Mouse (Mus musculus): ENCODE data around the gene Dpysl4. TPM values are rescaled to one million over a fixed set of nuclear protein-coding genes. Genes with fewer than 3 reads are reported as not detected.

The Dpysl4 gene
- polyA plus RNA-seq, 1 experiment: 0.71 TPM

DNA sequence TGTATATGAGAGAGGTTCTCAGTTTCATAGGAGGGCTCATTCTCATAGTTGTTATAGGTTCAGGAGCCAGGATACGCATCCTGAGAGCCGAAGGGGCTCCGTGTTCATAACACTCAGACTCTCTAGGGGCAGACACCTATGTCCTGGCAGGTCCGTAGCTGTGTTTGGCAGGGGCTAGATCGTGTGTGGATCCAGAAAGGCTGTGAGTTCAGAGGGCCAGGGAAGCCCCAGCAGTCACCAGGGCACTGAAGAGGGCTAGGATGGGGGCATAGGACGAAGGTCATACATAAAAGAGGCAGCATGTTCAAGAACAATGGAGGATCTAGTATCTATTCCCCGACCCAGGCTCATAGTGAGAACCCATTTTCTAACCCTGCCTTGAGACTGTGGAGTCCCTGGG lies 9.5 kb downstream of the Dpysl4 start:
- 82% methylated on average over 7 of the region's 7 CpGs for WGBS
- no peaks in the 10 kb centered on the region for H3K4me1 ChIP-seq (ENCODE audit: control insufficient read depth, insufficient read depth, insufficient read length)
- no peak for TF ChIP-seq CTCF (IDR thresholded peaks at IDR 0.05; ENCODE audit: extremely low read depth, insufficient read depth, insufficient read length, insufficient replicate concordance)
- TF ChIP-seq POLR2A (IDR thresholded peaks at IDR 0.05; ENCODE audit: low read depth, low read length): no peak

DNA sequence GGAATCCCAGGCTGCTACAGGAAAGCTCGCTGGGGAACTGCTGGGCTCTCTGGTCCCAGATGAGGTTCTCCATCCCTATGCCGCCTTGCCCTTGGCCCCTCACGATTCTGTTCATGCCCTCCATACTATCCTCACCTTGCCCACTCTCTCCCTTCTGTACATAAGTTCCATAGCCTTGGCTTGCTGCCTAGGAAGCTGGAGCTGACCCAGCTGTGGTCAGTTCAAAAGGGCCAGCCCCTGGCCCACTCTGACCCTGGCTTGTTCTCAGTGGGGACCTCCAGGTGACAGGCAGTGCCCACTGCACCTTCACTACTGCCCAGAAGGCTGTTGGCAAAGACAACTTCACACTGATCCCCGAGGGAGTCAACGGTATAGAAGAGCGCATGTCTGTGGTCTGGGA lies 10.6 kb downstream of the Dpysl4 start:
- 76% methylated on average over 6 of the region's 6 CpGs for WGBS
- Histone ChIP-seq H3K36me3 (ENCODE audit: control insufficient read depth, insufficient read depth, low read length) (no peaks in the 10 kb centered on the region), H3K27me3 (ENCODE audit: control insufficient read depth, insufficient read depth, low read length) (no peaks in the 10 kb centered on the region), H3K4me1 (ENCODE audit: control insufficient read depth, insufficient read depth, insufficient read length) (no peaks in the 10 kb centered on the region), H3K4me3 (ENCODE audit: extremely low read depth, insufficient read depth, insufficient read length) (no peak overlapping the region), H3K27ac (ENCODE audit: insufficient read depth, low read length) (no peak overlapping the region)
- TF ChIP-seq CTCF (IDR thresholded peaks at IDR 0.05; ENCODE audit: extremely low read depth, insufficient read depth, insufficient read length, insufficient replicate concordance) (no peak), POLR2A (IDR thresholded peaks at IDR 0.05; ENCODE audit: low read depth, low read length) (no peak)
- DNase-seq (ENCODE audit: low read depth in 1 of 2, low spot score in 2 of 2): no peak

More for the DNA sequence above, 9.5 kb downstream of the Dpysl4 start:
- no peak overlapping the region for H3K4me3 ChIP-seq (ENCODE audit: extremely low read depth, insufficient read depth, insufficient read length)
- H3K36me3 ChIP-seq (ENCODE audit: control insufficient read depth, insufficient read depth, low read length): no peaks in the 10 kb centered on the region
- no peak for DNase-seq (ENCODE audit: low read depth in 1 of 2, low spot score in 2 of 2)
- H3K27ac ChIP-seq (ENCODE audit: insufficient read depth, low read length): no peak overlapping the region
- no peaks in the 10 kb centered on the region for H3K27me3 ChIP-seq (ENCODE audit: control insufficient read depth, insufficient read depth, low read length)

DNA sequence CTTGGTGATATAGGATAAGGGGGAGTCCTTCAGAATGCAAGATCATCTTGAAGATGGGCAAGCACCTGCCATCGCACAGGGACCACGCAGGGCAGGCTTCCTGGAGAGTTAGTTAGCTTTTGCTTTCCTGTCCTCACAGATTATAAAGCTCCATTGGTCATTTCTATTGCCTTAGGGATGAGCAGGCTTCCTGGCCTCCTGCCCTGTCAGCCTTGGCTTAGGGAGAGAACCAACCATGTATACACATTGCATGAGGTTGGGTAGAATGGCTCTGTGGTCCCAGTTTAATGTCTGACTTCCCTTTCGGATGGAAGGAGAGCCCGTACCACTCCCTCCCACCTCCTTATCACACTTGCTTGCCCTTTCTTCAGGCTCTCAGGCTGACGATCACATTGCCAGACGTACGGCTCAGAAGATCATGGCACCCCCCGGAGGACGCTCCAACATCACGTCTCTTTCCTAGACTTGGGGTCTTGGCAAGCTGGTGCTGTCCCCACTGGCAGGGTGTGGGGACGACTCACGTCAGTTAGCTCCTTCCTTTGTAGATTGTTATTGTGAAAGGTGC lies 14.8 kb downstream of the Dpysl4 start:
- H3K27me3 ChIP-seq (ENCODE audit: control insufficient read depth, insufficient read depth, low read length): no peaks in the 10 kb centered on the region
- no peak overlapping the region for H3K4me3 ChIP-seq (ENCODE audit: extremely low read depth, insufficient read depth, insufficient read length)
- H3K27ac ChIP-seq (ENCODE audit: insufficient read depth, low read length): no peak overlapping the region
- no peak for DNase-seq (ENCODE audit: low read depth in 1 of 2, low spot score in 2 of 2)
- TF ChIP-seq CTCF (IDR thresholded peaks at IDR 0.05; ENCODE audit: extremely low read depth, insufficient read depth, insufficient read length, insufficient replicate concordance) (no peak), POLR2A (IDR thresholded peaks at IDR 0.05; ENCODE audit: low read depth, low read length) (no peak)
- 72% methylated on average over 12 of the region's 12 CpGs for WGBS
- H3K4me1 ChIP-seq (ENCODE audit: control insufficient read depth, insufficient read depth, insufficient read length): no peaks in the 10 kb centered on the region
- H3K36me3 ChIP-seq (ENCODE audit: control insufficient read depth, insufficient read depth, low read length): no peaks in the 10 kb centered on the region

DNA sequence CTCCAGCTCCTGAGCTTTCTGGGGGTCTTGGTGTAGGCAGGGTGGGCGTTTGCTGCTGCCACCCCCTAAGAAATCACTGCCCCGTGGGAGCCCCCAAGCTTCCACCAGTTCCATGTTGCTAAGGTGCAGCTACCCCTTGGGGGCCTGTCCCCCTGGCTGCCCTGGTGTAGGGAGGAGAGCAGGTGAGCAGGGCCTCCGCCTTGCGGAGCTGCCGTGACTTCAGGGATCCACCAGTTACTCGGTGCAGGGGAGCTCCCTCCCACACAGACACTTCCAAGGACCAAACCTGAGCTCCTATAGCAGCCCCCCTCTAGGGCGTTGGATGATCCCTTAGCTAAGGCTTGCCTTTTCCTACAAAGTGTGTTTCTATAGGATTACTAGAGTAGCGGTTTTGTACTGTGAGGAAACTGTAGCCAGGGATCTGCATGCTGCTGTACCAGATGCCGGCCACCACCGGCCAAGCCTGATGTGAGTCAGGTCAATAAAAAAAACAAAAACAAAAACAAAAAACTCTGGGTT lies 15.5 kb downstream of the Dpysl4 start:
- no peak for TF ChIP-seq POLR2A (IDR thresholded peaks at IDR 0.05; ENCODE audit: low read depth, low read length)
- TF ChIP-seq CTCF (IDR thresholded peaks at IDR 0.05; ENCODE audit: extremely low read depth, insufficient read depth, insufficient read length, insufficient replicate concordance): no peak
- H3K36me3 ChIP-seq (ENCODE audit: control insufficient read depth, insufficient read depth, low read length): no peaks in the 10 kb centered on the region
- WGBS: 74% methylated on average over 10 of the region's 10 CpGs
- no peaks in the 10 kb centered on the region for H3K27me3 ChIP-seq (ENCODE audit: control insufficient read depth, insufficient read depth, low read length)
- no peak overlapping the region for H3K27ac ChIP-seq (ENCODE audit: insufficient read depth, low read length)
- no peak for DNase-seq (ENCODE audit: low read depth in 1 of 2, low spot score in 2 of 2)
- H3K4me1 ChIP-seq (ENCODE audit: control insufficient read depth, insufficient read depth, insufficient read length): no peaks in the 10 kb centered on the region
- H3K4me3 ChIP-seq (ENCODE audit: extremely low read depth, insufficient read depth, insufficient read length): no peak overlapping the region

DNA sequence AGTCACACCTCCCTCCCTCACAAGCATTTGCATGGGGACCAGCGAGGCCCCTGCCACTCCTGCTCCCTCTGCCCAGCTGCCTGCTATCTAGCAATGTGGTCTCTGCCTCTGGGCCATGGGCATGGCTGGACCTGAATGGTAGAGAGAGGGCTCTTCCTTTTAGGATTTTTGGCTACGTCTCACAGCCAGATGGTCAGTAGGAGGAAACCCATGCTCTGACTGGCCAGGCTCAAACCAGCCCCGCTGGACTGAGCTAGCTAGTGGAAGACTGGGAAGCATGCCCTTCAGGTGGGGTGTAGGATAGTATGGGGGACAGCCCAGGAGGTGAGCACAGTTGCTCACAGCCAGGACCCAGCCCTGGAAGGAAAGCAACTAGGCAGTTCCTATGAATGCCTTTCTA lies 16.0 kb downstream of the Dpysl4 start:
- DNase-seq (ENCODE audit: low read depth in 1 of 2, low spot score in 2 of 2): no peak
- no peaks in the 10 kb centered on the region for H3K36me3 ChIP-seq (ENCODE audit: control insufficient read depth, insufficient read depth, low read length)
- WGBS: 79% methylated on average over 3 of the region's 3 CpGs
- no peak for TF ChIP-seq CTCF (IDR thresholded peaks at IDR 0.05; ENCODE audit: extremely low read depth, insufficient read depth, insufficient read length, insufficient replicate concordance)
- TF ChIP-seq POLR2A (IDR thresholded peaks at IDR 0.05; ENCODE audit: low read depth, low read length): no peak
- no peaks in the 10 kb centered on the region for H3K27me3 ChIP-seq (ENCODE audit: control insufficient read depth, insufficient read depth, low read length)
- no peak overlapping the region for H3K27ac ChIP-seq (ENCODE audit: insufficient read depth, low read length)
- no peaks in the 10 kb centered on the region for H3K4me1 ChIP-seq (ENCODE audit: control insufficient read depth, insufficient read depth, insufficient read length)
- H3K4me3 ChIP-seq (ENCODE audit: extremely low read depth, insufficient read depth, insufficient read length): no peak overlapping the region

DNA sequence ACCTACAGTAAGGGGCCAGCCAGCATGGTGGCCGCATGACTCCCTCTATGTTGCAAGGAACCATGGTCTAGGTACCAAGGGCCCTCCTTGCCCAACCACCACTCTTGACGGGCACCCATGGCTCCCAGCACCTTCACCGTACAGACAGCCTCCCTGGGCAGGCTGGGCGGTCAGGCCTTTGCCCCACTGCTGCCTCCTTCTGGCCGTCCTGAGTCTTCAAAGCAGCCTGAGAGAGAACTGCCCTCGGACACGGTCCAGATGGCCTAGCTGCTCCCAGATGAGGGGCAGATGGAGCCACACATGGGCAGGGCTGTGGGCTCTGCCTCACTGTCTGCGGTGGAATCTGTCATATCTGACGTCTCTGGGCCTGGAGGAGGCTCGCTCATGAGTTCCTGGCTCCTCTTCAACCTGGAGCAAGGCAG lies 18.2 kb downstream of the Dpysl4 start:
- WGBS: 68% methylated on average over 10 of the region's 10 CpGs
- Histone ChIP-seq H3K27me3 (ENCODE audit: control insufficient read depth, insufficient read depth, low read length) (no peaks in the 10 kb centered on the region), H3K27ac (ENCODE audit: insufficient read depth, low read length) (no peak overlapping the region), H3K36me3 (ENCODE audit: control insufficient read depth, insufficient read depth, low read length) (no peaks in the 10 kb centered on the region), H3K4me1 (ENCODE audit: control insufficient read depth, insufficient read depth, insufficient read length) (no peaks in the 10 kb centered on the region), H3K4me3 (ENCODE audit: extremely low read depth, insufficient read depth, insufficient read length) (no peak overlapping the region)
- no peak for TF ChIP-seq CTCF (IDR thresholded peaks at IDR 0.05; ENCODE audit: extremely low read depth, insufficient read depth, insufficient read length, insufficient replicate concordance)
- no peak for TF ChIP-seq POLR2A (IDR thresholded peaks at IDR 0.05; ENCODE audit: low read depth, low read length)
- DNase-seq (ENCODE audit: low read depth in 1 of 2, low spot score in 2 of 2): no peak

DNA sequence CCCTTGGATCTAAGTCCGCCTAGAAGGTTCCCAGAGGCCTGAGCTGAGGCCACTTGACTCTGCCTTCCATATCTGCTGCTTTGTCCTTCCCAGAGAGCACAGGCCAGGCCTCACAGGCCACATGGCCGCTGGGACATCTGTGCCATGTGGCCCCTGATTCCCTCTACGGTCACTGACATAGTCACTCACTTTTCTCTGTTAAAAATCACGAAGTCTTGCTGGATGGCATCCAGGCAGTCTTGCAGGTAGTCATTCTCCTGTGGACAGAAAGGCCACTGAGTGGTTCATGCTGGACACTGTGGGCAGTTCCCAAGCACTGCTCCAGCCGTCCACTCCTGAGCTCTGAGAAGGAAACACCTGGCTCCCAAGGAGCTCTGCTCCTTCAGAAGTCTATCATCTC lies 19.3 kb downstream of the Dpysl4 start:
- no peaks in the 10 kb centered on the region for H3K4me1 ChIP-seq (ENCODE audit: control insufficient read depth, insufficient read depth, insufficient read length)
- no peak for TF ChIP-seq CTCF (IDR thresholded peaks at IDR 0.05; ENCODE audit: extremely low read depth, insufficient read depth, insufficient read length, insufficient replicate concordance)
- no peak for TF ChIP-seq POLR2A (IDR thresholded peaks at IDR 0.05; ENCODE audit: low read depth, low read length)
- 77% methylated on average over 5 of the region's 5 CpGs for WGBS
- no peaks in the 10 kb centered on the region for H3K27me3 ChIP-seq (ENCODE audit: control insufficient read depth, insufficient read depth, low read length)
- no peaks in the 10 kb centered on the region for H3K36me3 ChIP-seq (ENCODE audit: control insufficient read depth, insufficient read depth, low read length)
- no peak overlapping the region for H3K4me3 ChIP-seq (ENCODE audit: extremely low read depth, insufficient read depth, insufficient read length)
- no peak overlapping the region for H3K27ac ChIP-seq (ENCODE audit: insufficient read depth, low read length)
- no peak for DNase-seq (ENCODE audit: low read depth in 1 of 2, low spot score in 2 of 2)
